Mouse (Mus musculus) ES-E14 (cell line): Measurements from ENCODE around the gene Cd163. TPM values are rescaled to one million over a fixed set of nuclear protein-coding genes. Genes with fewer than 3 reads are reported as not detected.

ENCODE experiments used
- DNase-seq: peaks from one replicate; pipeline ENCODE4 v3.0.0-alpha.2; 2013; ENCODE audit warnings: low read depth, low spot score
- H3K27ac ChIP-seq: 2 replicates; pipeline ENCODE4 v1.5.1; 2012; ENCODE audit warnings: low read depth, mild to moderate bottlenecking, low read length, moderate library complexity, mixed read lengths; ENCODE audit not compliant: poor library complexity, insufficient read depth, severe bottlenecking
- H3K36me3 ChIP-seq: 2 replicates; pipeline ENCODE4 v1.6.1; 2012; ENCODE audit warnings: mild to moderate bottlenecking, low read length, moderate library complexity, mixed read lengths; ENCODE audit not compliant: control insufficient read depth, poor library complexity, insufficient read depth, severe bottlenecking
- H3K4me1 ChIP-seq, 2 experiments: fragments of 150-350 bp in 1 of 2; sonication (generic) in 1 of 2; 2 replicates each; pipeline ENCODE4 v1.6.1; 2012; ENCODE audit warnings: low read length in 2 of 2, mild to moderate bottlenecking in 1 of 2, mixed read lengths in 1 of 2; ENCODE audit not compliant: control insufficient read depth in 2 of 2, insufficient read depth in 2 of 2, poor library complexity in 1 of 2
- H3K4me3 ChIP-seq, 2 experiments: fragments of 150-350 bp in 1 of 2; sonication (generic) in 1 of 2; 2 replicates each; pipeline ENCODE4 v1.5.1; 2012; ENCODE audit warnings: low read length in 2 of 2, low read depth in 1 of 2, mild to moderate bottlenecking in 1 of 2, mixed read lengths in 1 of 2; ENCODE audit not compliant: insufficient read depth in 1 of 2, poor library complexity in 1 of 2, severe bottlenecking in 1 of 2
- H3K9ac ChIP-seq: 2 replicates; pipeline ENCODE4 v1.6.1; 2012; ENCODE audit warnings: low read depth, mild to moderate bottlenecking, low read length, mixed read lengths; ENCODE audit not compliant: poor library complexity, insufficient read depth, severe bottlenecking
- H3K9me3 ChIP-seq: fragments of 150-350 bp; sonication (generic); 2 replicates; pipeline ENCODE4 v1.6.1; 2012; ENCODE audit warnings: low read depth, mild to moderate bottlenecking, low read length; ENCODE audit not compliant: control insufficient read depth, insufficient read depth
- CHD2 ChIP-seq: IDR thresholded peaks from 2 replicates; pipeline ENCODE4 v1.6.1; 2014; ENCODE audit warnings: mild to moderate bottlenecking, low read depth, low read length, inconsistent platforms
- HCFC1 ChIP-seq: IDR thresholded peaks from 2 replicates; pipeline ENCODE4 v1.6.1; 2012; ENCODE audit warnings: low read length, inconsistent platforms, borderline replicate concordance; ENCODE audit not compliant: insufficient read depth
- MAFK ChIP-seq: IDR thresholded peaks from 2 replicates; pipeline ENCODE4 v1.6.1; 2014; ENCODE audit warnings: mild to moderate bottlenecking, low read depth, low read length, inconsistent platforms; ENCODE audit not compliant: insufficient read depth
- ZC3H11A ChIP-seq: IDR thresholded peaks from 2 replicates; pipeline ENCODE4 v1.6.1; 2012; ENCODE audit warnings: low read depth, mild to moderate bottlenecking, inconsistent platforms, low read length, borderline replicate concordance
- ZNF384 ChIP-seq: IDR thresholded peaks from 2 replicates; pipeline ENCODE4 v1.6.1; 2012; ENCODE audit warnings: low read depth, low read length, inconsistent platforms
- in situ Hi-C, 2 experiments: fragments of 600-800 bp; cut with MboI; formaldehyde crosslinking; loops; one replicate each; pipeline ENCODE4 v1.15.1; 2025; ENCODE audit warnings: low sequenced_read_pairs in 2 of 2, inconsistent platforms in 1 of 2; ENCODE audit not compliant: unreplicated experiment in 2 of 2
- total RNA-seq: library from RNA; depleted of rRNA; stranded (reverse); fragments of 300-350 nt; gene quantifications from 2 replicates; pipeline ENCODE4 v1.2.3, GENCODE M21; 2012

The Cd163 gene
- total RNA-seq, 1 experiment = 0.22 TPM

- H3K36me3 ChIP-seq = no peaks in the 10 kb centered on the region
- H3K9ac ChIP-seq = no peak overlapping the region
- H3K27ac ChIP-seq = no peak overlapping the region
- no peak for TF ChIP-seq ZNF384
- no peak for TF ChIP-seq MAFK
- no peak for TF ChIP-seq ZC3H11A
- no peak for TF ChIP-seq CHD2
- TF ChIP-seq HCFC1 = no peak
- in situ Hi-C loops = no loop called here
- H3K9me3 ChIP-seq = no peaks in the 10 kb centered on the region
- H3K4me1 ChIP-seq = no peaks in the 10 kb centered on the region
- H3K4me3 ChIP-seq = no peak overlapping the region
- DNase-seq = no peak
Observed at GRCm38 (mm10) chr6:124301447-124302192, 2.8 kb upstream of the Cd163 start.

GRCm38 (mm10) chr6:124308935-124309334 is 4.5 kb downstream of the Cd163 start:
- TF ChIP-seq ZNF384 (no peak), MAFK (no peak), CHD2 (no peak), ZC3H11A (no peak), HCFC1 (no peak)
- in situ Hi-C loops = no loop called here
- no peak overlapping the region for H3K9ac ChIP-seq
- H3K27ac ChIP-seq = no peak overlapping the region
- no peak for DNase-seq
- H3K4me1 ChIP-seq = no peaks in the 10 kb centered on the region
- H3K4me3 ChIP-seq = no peak overlapping the region
- no peaks in the 10 kb centered on the region for H3K36me3 ChIP-seq
- H3K9me3 ChIP-seq = no peaks in the 10 kb centered on the region

DNA sequence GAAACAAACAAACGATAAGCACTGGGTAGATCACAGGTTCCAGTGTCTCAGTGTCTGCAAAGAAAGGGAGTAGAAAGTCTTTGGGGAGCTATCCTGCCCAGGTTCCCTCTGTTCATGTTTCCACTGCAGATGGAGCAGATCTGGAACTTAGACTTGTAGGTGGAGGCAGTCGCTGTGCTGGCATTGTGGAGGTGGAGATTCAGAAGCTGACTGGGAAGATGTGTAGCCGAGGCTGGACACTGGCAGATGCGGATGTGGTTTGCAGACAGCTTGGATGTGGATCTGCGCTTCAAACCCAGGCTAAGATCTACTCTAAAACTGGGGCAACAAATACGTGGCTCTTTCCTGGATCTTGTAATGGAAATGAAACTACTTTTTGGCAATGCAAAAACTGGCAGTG is 7.8 kb downstream of the Cd163 start:
- TF ChIP-seq MAFK = no peak
- no peak for TF ChIP-seq HCFC1
- TF ChIP-seq CHD2 = no peak
- TF ChIP-seq ZNF384 = no peak
- Histone ChIP-seq H3K27ac (no peak overlapping the region), H3K36me3 (no peaks in the 10 kb centered on the region), H3K4me3 (no peak overlapping the region), H3K9ac (no peak overlapping the region), H3K9me3 (no peaks in the 10 kb centered on the region), H3K4me1 (no peaks in the 10 kb centered on the region)
- DNase-seq = no peak
- in situ Hi-C loops = no loop called here

DNA sequence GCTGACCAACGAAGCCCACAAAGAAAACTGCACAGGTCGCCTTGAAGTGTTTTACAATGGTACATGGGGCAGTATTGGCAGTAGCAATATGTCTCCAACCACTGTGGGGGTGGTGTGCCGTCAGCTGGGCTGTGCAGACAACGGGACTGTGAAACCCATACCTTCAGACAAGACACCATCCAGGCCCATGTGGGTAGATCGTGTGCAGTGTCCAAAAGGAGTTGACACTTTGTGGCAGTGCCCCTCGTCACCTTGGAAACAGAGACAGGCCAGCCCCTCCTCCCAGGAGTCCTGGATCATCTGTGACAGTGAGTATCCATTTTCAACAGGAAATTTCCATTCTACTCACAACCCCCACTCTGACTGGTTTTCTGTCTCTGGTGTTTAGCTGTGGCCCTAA is 15.9 kb downstream of the Cd163 start:
- Histone ChIP-seq H3K27ac (no peak overlapping the region), H3K36me3 (no peaks in the 10 kb centered on the region), H3K4me1 (no peaks in the 10 kb centered on the region), H3K9ac (no peak overlapping the region), H3K4me3 (no peak overlapping the region), H3K9me3 (no peaks in the 10 kb centered on the region)
- no peak for TF ChIP-seq ZNF384
- TF ChIP-seq MAFK = no peak
- TF ChIP-seq ZC3H11A = no peak
- TF ChIP-seq HCFC1 = no peak
- TF ChIP-seq CHD2 = no peak
- in situ Hi-C loops = no loop called here
- DNase-seq = no peak
